Mouse (Mus musculus) adipocyte (in vitro differentiated cells): ENCODE data around the gene Gpbp1.
A peak's percentile ranks its signal among the peaks of the same experiment; 100 is the strongest.

Experiments
- DNase-seq: peaks from one replicate; pipeline ENCODE4 v3.0.0-alpha.2; 2016; ENCODE audit warnings: low spot score

The Gpbp1 gene

GRCm38 (mm10) chr13:111467350-111467749, 22.6 kb downstream of the Gpbp1 start:
- DNase-seq, result no peak

GRCm38 (mm10) chr13:111461424-111461823, 28.5 kb downstream of the Gpbp1 start:
- DNase-seq, result peak; percentile 63

- no peak for DNase-seq
These were observed 33.1 kb downstream of the Gpbp1 start for GRCm38 (mm10) chr13:111456790-111457189.

- no peak for DNase-seq
These were observed 45.6 kb downstream of the Gpbp1 start for GRCm38 (mm10) chr13:111444325-111444724.

GRCm38 (mm10) chr13:111431174-111431573, 58.7 kb downstream of the Gpbp1 start:
- DNase-seq, result no peak

GRCm38 (mm10) chr13:111421330-111421729, 68.6 kb downstream of the Gpbp1 start:
- DNase-seq, result peak; percentile 36

- DNase-seq, result no peak
These were observed 71.8 kb downstream of the Gpbp1 start for GRCm38 (mm10) chr13:111418087-111418486.

- peak; percentile 74 for DNase-seq
These were observed 76.8 kb downstream of the Gpbp1 start for GRCm38 (mm10) chr13:111413156-111413555.

GRCm38 (mm10) chr13:111410831-111411230, 79.1 kb downstream of the Gpbp1 start:
- DNase-seq, result peak; percentile 50

- DNase-seq, result no peak
These were observed 83.0 kb downstream of the Gpbp1 start for GRCm38 (mm10) chr13:111406859-111407389.

- DNase-seq, result no peak
These were observed 84.0 kb downstream of the Gpbp1 start for GRCm38 (mm10) chr13:111405956-111406355.

GRCm38 (mm10) chr13:111397600-111398151, 92.2 kb downstream of the Gpbp1 start:
- DNase-seq, result no peak

GRCm38 (mm10) chr13:111397061-111397460, 92.8 kb downstream of the Gpbp1 start:
- no peak for DNase-seq

GRCm38 (mm10) chr13:111395528-111395927, 94.4 kb downstream of the Gpbp1 start:
- DNase-seq, result no peak

GRCm38 (mm10) chr13:111394904-111395303, 95.0 kb downstream of the Gpbp1 start:
- no peak for DNase-seq

- no peak for DNase-seq
These were observed 95.6 kb downstream of the Gpbp1 start for GRCm38 (mm10) chr13:111394341-111394740.

GRCm38 (mm10) chr13:111393426-111393825, 96.5 kb downstream of the Gpbp1 start:
- DNase-seq, result no peak

- no peak for DNase-seq
These were observed 98.5 kb downstream of the Gpbp1 start for GRCm38 (mm10) chr13:111391426-111391825.

GRCm38 (mm10) chr13:111391011-111391410, 98.9 kb downstream of the Gpbp1 start:
- DNase-seq, result no peak

GRCm38 (mm10) chr13:111384011-111384985, 105.6 kb downstream of the Gpbp1 start:
- no peak for DNase-seq
